13 mouse cellular contexts compared by ENCODE assay signal in the genomic region with DNA sequence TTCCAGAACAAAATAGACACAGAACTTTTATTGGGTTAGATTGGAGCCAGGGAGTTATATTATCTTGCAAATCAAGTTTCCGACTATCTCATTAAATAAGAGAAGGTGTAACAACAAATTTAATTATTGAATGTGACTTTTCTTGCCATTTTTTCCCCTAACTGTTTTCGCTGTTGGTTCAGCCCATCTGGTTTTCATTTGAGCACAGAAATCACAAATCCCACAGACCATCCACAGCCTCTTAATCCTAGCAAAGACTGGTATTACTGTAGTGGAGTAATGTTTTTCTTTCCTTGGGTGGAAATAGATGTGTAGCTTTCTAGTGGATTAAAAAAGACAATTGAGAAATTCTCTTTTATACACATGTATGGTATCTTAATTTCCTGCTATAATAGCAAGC.
"Had no signal": no experiment of that assay in that cellular context is flagged by ENCODE, and none has a peak within 500 bp of the region (broad histone marks: within the 10 kb centered on the region; RNA-seq: fewer than 3 reads in every experiment).

No protein-coding gene starts in this region.

- DNase-seq: kidney, adult 8-10 months; kidney, postnatal 10 days; kidney, postnatal 4 days; left cerebral cortex, postnatal 4 days; liver, embryonic 13.5 days; lung, adult 2 months; lung, postnatal 14 days; lung, postnatal 4 days; retina, postnatal 1 day; right cerebral cortex, postnatal 25 days; spleen, adult 18-20 months; thymus, adult 18-20 months; thymus, postnatal 36 days had no signal
